Mouse (Mus musculus): Measurements from ENCODE around the gene Hist1h2ah. TPM values are rescaled to one million over a fixed set of nuclear protein-coding genes. Genes with fewer than 3 reads are reported as not detected.
A peak's percentile ranks its signal among the peaks of the same experiment; 100 is the strongest.

Gene Hist1h2ah
- polyA plus RNA-seq, 1 experiment, result 0.95 TPM

- H3K4me1 ChIP-seq (ENCODE audit: control insufficient read depth, insufficient read depth, low read length), result no peaks in the 10 kb centered on the region
- H3K4me3 ChIP-seq (ENCODE audit: insufficient read depth, low read depth, low read length), result peak overlapping the region; percentile 11
- WGBS, result 12% methylated on average over 35 of the region's 35 CpGs
- TF ChIP-seq CTCF (conservative IDR thresholded peaks at IDR 0.05; ENCODE audit: insufficient read depth, insufficient read length, low read depth, low read length) (no peak), POLR2A (IDR thresholded peaks at IDR 0.05; ENCODE audit: low read depth, low read length) (no peak)
- no peaks in the 10 kb centered on the region for H3K27me3 ChIP-seq (replicated peaks; ENCODE audit: control insufficient read depth, insufficient read depth, low read length)
- H3K36me3 ChIP-seq (ENCODE audit: control insufficient read depth, insufficient read depth, low read length), result no peaks in the 10 kb centered on the region
- peak; percentile 85 for DNase-seq
- H3K27ac ChIP-seq (ENCODE audit: insufficient read depth, low read depth, low read length), result no peak overlapping the region
Measured at GRCm38 (mm10) chr13:22026058-22027031, 9.0 kb downstream of the Hist1h2ah start.

GRCm38 (mm10) chr13:22022241-22022640, 13.1 kb downstream of the Hist1h2ah start:
- no peaks in the 10 kb centered on the region for H3K4me1 ChIP-seq (ENCODE audit: control insufficient read depth, insufficient read depth, low read length)
- H3K27ac ChIP-seq (ENCODE audit: insufficient read depth, low read depth, low read length), result no peak overlapping the region
- no peaks in the 10 kb centered on the region for H3K36me3 ChIP-seq (ENCODE audit: control insufficient read depth, insufficient read depth, low read length)
- peak; percentile 89 for DNase-seq
- peaks cover 3% of the 10 kb centered on the region; the same call in 1 of the 2 replicates for H3K27me3 ChIP-seq (replicated peaks; ENCODE audit: control insufficient read depth, insufficient read depth, low read length)
- peak overlapping the region; percentile 39; the same call in 1 of the 2 replicates for H3K4me3 ChIP-seq (ENCODE audit: insufficient read depth, low read depth, low read length)
- WGBS, result 9% methylated on average over 9 of the region's 9 CpGs
- TF ChIP-seq CTCF (conservative IDR thresholded peaks at IDR 0.05; ENCODE audit: insufficient read depth, insufficient read length, low read depth, low read length) (no peak), POLR2A (IDR thresholded peaks at IDR 0.05; ENCODE audit: low read depth, low read length) (no peak)

GRCm38 (mm10) chr13:22021581-22021980, 13.8 kb downstream of the Hist1h2ah start:
- TF ChIP-seq POLR2A (IDR thresholded peaks at IDR 0.05; ENCODE audit: low read depth, low read length), result no peak
- TF ChIP-seq CTCF (conservative IDR thresholded peaks at IDR 0.05; ENCODE audit: insufficient read depth, insufficient read length, low read depth, low read length), result no peak
- H3K27me3 ChIP-seq (replicated peaks; ENCODE audit: control insufficient read depth, insufficient read depth, low read length), result peaks cover 3% of the 10 kb centered on the region; the same call in 1 of the 2 replicates
- H3K4me3 ChIP-seq (ENCODE audit: insufficient read depth, low read depth, low read length), result peak overlapping the region; percentile 39
- no peaks in the 10 kb centered on the region for H3K4me1 ChIP-seq (ENCODE audit: control insufficient read depth, insufficient read depth, low read length)
- DNase-seq, result peak; percentile 33
- H3K36me3 ChIP-seq (ENCODE audit: control insufficient read depth, insufficient read depth, low read length), result no peaks in the 10 kb centered on the region
- WGBS, result 4% methylated on average over 11 of the region's 11 CpGs
- H3K27ac ChIP-seq (ENCODE audit: insufficient read depth, low read depth, low read length), result no peak overlapping the region

GRCm38 (mm10) chr13:22020901-22021339, 14.4 kb downstream of the Hist1h2ah start:
- H3K27ac ChIP-seq (ENCODE audit: insufficient read depth, low read depth, low read length), result no peak overlapping the region

GRCm38 (mm10) chr13:22019934-22020835, 15.2 kb downstream of the Hist1h2ah start:
- Histone ChIP-seq H3K36me3 (ENCODE audit: control insufficient read depth, insufficient read depth, low read length) (no peaks in the 10 kb centered on the region), H3K4me1 (ENCODE audit: control insufficient read depth, insufficient read depth, low read length) (no peaks in the 10 kb centered on the region), H3K4me3 (ENCODE audit: insufficient read depth, low read depth, low read length) (peak overlapping the region; percentile 36), H3K27me3 (replicated peaks; ENCODE audit: control insufficient read depth, insufficient read depth, low read length) (peaks cover 3% of the 10 kb centered on the region; the same call in 1 of the 2 replicates), H3K27ac (ENCODE audit: insufficient read depth, low read depth, low read length) (no peak overlapping the region)
- WGBS, result 8% methylated on average over 44 of the region's 44 CpGs
- no peak for TF ChIP-seq CTCF (conservative IDR thresholded peaks at IDR 0.05; ENCODE audit: insufficient read depth, insufficient read length, low read depth, low read length)
- no peak for TF ChIP-seq POLR2A (IDR thresholded peaks at IDR 0.05; ENCODE audit: low read depth, low read length)
- DNase-seq, result peak; percentile 16

More at GRCm38 (mm10) chr13:22020901-22021339, 14.4 kb downstream of the Hist1h2ah start:
- Histone ChIP-seq H3K4me1 (ENCODE audit: control insufficient read depth, insufficient read depth, low read length) (no peaks in the 10 kb centered on the region), H3K27me3 (replicated peaks; ENCODE audit: control insufficient read depth, insufficient read depth, low read length) (peaks cover 3% of the 10 kb centered on the region; the same call in 1 of the 2 replicates), H3K4me3 (ENCODE audit: insufficient read depth, low read depth, low read length) (no peak overlapping the region), H3K36me3 (ENCODE audit: control insufficient read depth, insufficient read depth, low read length) (no peaks in the 10 kb centered on the region)
- peak; percentile 78 for DNase-seq
- TF ChIP-seq CTCF (conservative IDR thresholded peaks at IDR 0.05; ENCODE audit: insufficient read depth, insufficient read length, low read depth, low read length) (no peak), POLR2A (IDR thresholded peaks at IDR 0.05; ENCODE audit: low read depth, low read length) (no peak)
- WGBS, result 7% methylated on average over 8 of the region's 8 CpGs

GRCm38 (mm10) chr13:22015479-22016450, 19.6 kb downstream of the Hist1h2ah start:
- H3K27ac ChIP-seq (ENCODE audit: insufficient read depth, low read depth, low read length), result no peak overlapping the region
- H3K27me3 ChIP-seq (replicated peaks; ENCODE audit: control insufficient read depth, insufficient read depth, low read length), result peaks cover 13% of the 10 kb centered on the region
- no peaks in the 10 kb centered on the region for H3K4me1 ChIP-seq (ENCODE audit: control insufficient read depth, insufficient read depth, low read length)
- H3K36me3 ChIP-seq (ENCODE audit: control insufficient read depth, insufficient read depth, low read length), result no peaks in the 10 kb centered on the region
- 18% methylated on average over 27 of the region's 27 CpGs for WGBS
- TF ChIP-seq POLR2A (IDR thresholded peaks at IDR 0.05; ENCODE audit: low read depth, low read length), result no peak
- no peak for TF ChIP-seq CTCF (conservative IDR thresholded peaks at IDR 0.05; ENCODE audit: insufficient read depth, insufficient read length, low read depth, low read length)
- H3K4me3 ChIP-seq (ENCODE audit: insufficient read depth, low read depth, low read length), result no peak overlapping the region
- DNase-seq, result peak; percentile 88

Data from kidney, adult 2 months (tissue).